Mouse (Mus musculus) E14TG2a.4 (cell line): ENCODE measurements at regions not wholly inside any gene's neighbourhood (a gene's known extent, or its start where the extent isn't known, plus 50 kb on each side); places are given as distances from the start of the nearest gene placed in this dataset.

ENCODE experiments used
- CTCF ChIP-seq: conservative IDR thresholded peaks from 2 replicates; pipeline ENCODE4 v1.5.1; 2014; ENCODE audit warnings: low read length
- POU5F1 ChIP-seq: IDR thresholded peaks from 2 replicates; pipeline ENCODE4 v1.6.1; 2014; ENCODE audit warnings: low read length, borderline replicate concordance

- TF ChIP-seq CTCF (no peak), POU5F1 (no peak)
Observed at GRCm38 (mm10) chr6:14608076-14608475, 147.0 kb downstream of the Ppp1r3a start.
